7 mouse cellular contexts compared by ENCODE assay signal in the genomic region with DNA sequence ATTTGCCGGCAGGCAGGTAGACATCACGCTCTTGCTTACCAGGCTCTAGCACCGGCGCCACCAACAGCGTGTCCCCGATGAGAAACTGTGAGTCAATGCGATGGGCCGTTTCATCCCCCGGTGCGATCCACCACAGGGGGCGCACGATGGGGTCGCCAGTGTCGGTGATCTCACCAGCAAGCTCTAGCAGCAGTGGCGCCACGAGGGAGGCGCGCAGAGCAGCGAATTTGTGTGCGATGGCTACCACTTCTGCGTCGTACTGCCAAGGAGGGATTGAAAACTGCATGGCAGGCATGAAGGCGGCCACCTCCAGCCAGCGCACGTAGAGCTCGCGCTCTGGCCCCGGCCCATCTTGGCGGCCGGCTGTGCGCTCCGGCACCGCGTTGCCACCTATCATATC. TPM values are rescaled to one million over a fixed set of nuclear protein-coding genes. Genes with fewer than 3 reads are reported as not detected.
DNase-seq lines count a peak whose midpoint lies in the region; ATAC-seq lines count a peak whose summit lies in the region.

No protein-coding gene starts in this region.

- no peaks in the 10 kb centered on the region for H3K36me3 ChIP-seq in lung, embryonic 15.5 days
- peaks cover 5% of the 10 kb centered on the region; the same call in 1 of the 2 replicates for H3K36me3 ChIP-seq in embryonic facial prominence, embryonic 13.5 days
- no peaks in the 10 kb centered on the region for H3K36me3 ChIP-seq in hindbrain, embryonic 16.5 days (ENCODE audit: control insufficient read depth, insufficient read depth, low read length)
- 0 out of 2 replicates have a peak, but pooled peaks cover 6% of the 10 kb centered on the region for H3K36me3 ChIP-seq in midbrain, embryonic 13.5 days

- peaks cover 61% of the 10 kb centered on the region for H3K27me3 ChIP-seq in lung, embryonic 15.5 days
- H3K27me3 ChIP-seq in embryonic facial prominence, embryonic 13.5 days = peaks cover 74% of the 10 kb centered on the region
- H3K27me3 ChIP-seq in hindbrain, embryonic 16.5 days (replicated peaks; ENCODE audit: control insufficient read depth, insufficient read depth, low read length) = peaks cover 26% of the 10 kb centered on the region
- peaks cover 69% of the 10 kb centered on the region for H3K27me3 ChIP-seq in midbrain, embryonic 13.5 days

- H3K27ac ChIP-seq in lung, embryonic 15.5 days = no peak overlapping the region
- no peak overlapping the region for H3K27ac ChIP-seq in embryonic facial prominence, embryonic 13.5 days
- H3K27ac ChIP-seq in hindbrain, embryonic 16.5 days (ENCODE audit: low read depth, low read length) = no peak overlapping the region
- H3K27ac ChIP-seq in midbrain, embryonic 13.5 days = no peak overlapping the region

- no peak for ATAC-seq in lung, embryonic 15.5 days (ENCODE audit: borderline replicate concordance, extremely low read depth, low FRiP score, low TSS enrichment)
- no peak for ATAC-seq in embryonic facial prominence, embryonic 13.5 days (ENCODE audit: insufficient number of reproducible peaks, insufficient read depth, low FRiP score, low TSS enrichment, low read depth)
- 0 out of 2 replicates have a peak, but pooled peaks have one; percentile 18 for ATAC-seq in hindbrain, embryonic 16.5 days
- ATAC-seq in midbrain, embryonic 13.5 days = peak; percentile 32

- no peak overlapping the region for H3K9ac ChIP-seq in lung, embryonic 15.5 days
- H3K9ac ChIP-seq in embryonic facial prominence, embryonic 13.5 days = peak overlapping the region; percentile 46
- peak overlapping the region; percentile 49 for H3K9ac ChIP-seq in hindbrain, embryonic 16.5 days (ENCODE audit: low read depth, low read length)
- peak overlapping the region; percentile 48 for H3K9ac ChIP-seq in midbrain, embryonic 13.5 days (replicated peaks)

- H3K9me3 ChIP-seq in lung, embryonic 15.5 days = no peaks in the 10 kb centered on the region
- H3K9me3 ChIP-seq in embryonic facial prominence, embryonic 13.5 days = no peaks in the 10 kb centered on the region
- no peaks in the 10 kb centered on the region for H3K9me3 ChIP-seq in hindbrain, embryonic 16.5 days (ENCODE audit: control insufficient read depth, low read length)
- H3K9me3 ChIP-seq in midbrain, embryonic 13.5 days = no peaks in the 10 kb centered on the region

- peaks cover 20% of the 10 kb centered on the region for H3K4me1 ChIP-seq in lung, embryonic 15.5 days
- H3K4me1 ChIP-seq in embryonic facial prominence, embryonic 13.5 days = peaks cover 34% of the 10 kb centered on the region
- H3K4me1 ChIP-seq in hindbrain, embryonic 16.5 days (ENCODE audit: control insufficient read depth, insufficient read depth, low read depth, low read length) = peaks cover 21% of the 10 kb centered on the region
- peaks cover 35% of the 10 kb centered on the region for H3K4me1 ChIP-seq in midbrain, embryonic 13.5 days (replicated peaks)

- DNase-seq in lung, postnatal 36 days = no peak
- no peak for DNase-seq in adipocyte (ENCODE audit: low spot score)
- no peak for DNase-seq in gastrocnemius, adult 8-10 months (ENCODE audit: low spot score in 2 of 2)

- H3K4me2 ChIP-seq in lung, embryonic 15.5 days = peak overlapping the region; percentile 60
- peak overlapping the region; percentile 68 for H3K4me2 ChIP-seq in embryonic facial prominence, embryonic 13.5 days
- peak overlapping the region; percentile 61 for H3K4me2 ChIP-seq in hindbrain, embryonic 16.5 days (ENCODE audit: low read length)
- H3K4me2 ChIP-seq in midbrain, embryonic 13.5 days (replicated peaks) = peak overlapping the region; percentile 59

- 2% methylated on average over 34 of the region's 34 CpGs for WGBS in lung, embryonic 15.5 days
- 3% methylated on average over 34 of the region's 34 CpGs for WGBS in embryonic facial prominence, embryonic 13.5 days
- 4% methylated on average over 34 of the region's 34 CpGs for WGBS in hindbrain, embryonic 16.5 days
- WGBS in midbrain, embryonic 13.5 days = 3% methylated on average over 34 of the region's 34 CpGs

- peak overlapping the region; percentile 31 for H3K4me3 ChIP-seq in lung, embryonic 15.5 days
- H3K4me3 ChIP-seq in embryonic facial prominence, embryonic 13.5 days = peak overlapping the region; percentile 41
- peak overlapping the region; percentile 36 for H3K4me3 ChIP-seq in hindbrain, embryonic 16.5 days (ENCODE audit: low read length)
- peak overlapping the region; percentile 25 for H3K4me3 ChIP-seq in midbrain, embryonic 13.5 days (replicated peaks)

RNA-seq across cellular contexts. Expression of a gene that starts 5.3 kb away (rescaled TPM):
- 3.5 and 4.2 TPM in 2 replicates for polyA plus RNA-seq in lung, embryonic 15.5 days (2015; fragmentation: Nextera tagmentation; extraction: Ambion mirVana)
- polyA plus RNA-seq in embryonic facial prominence, embryonic 13.5 days (2015; fragmentation: Nextera tagmentation; extraction: Ambion mirVana) = 8.3 and 12.2 TPM in 2 replicates
- polyA plus RNA-seq in hindbrain, embryonic 16.5 days (2015; fragmentation: Nextera tagmentation; extraction: Ambion mirVana) = 18.4 and 19.5 TPM in 2 replicates
- polyA plus RNA-seq in midbrain, embryonic 13.5 days (2015; fragmentation: Nextera tagmentation; extraction: Ambion mirVana) = 5.5 and 5.7 TPM in 2 replicates
- total RNA-seq in gastrocnemius, adult 8-10 months (2022) = 100 to 1,000 TPM in 1 of 4 experiments, 10 to 100 TPM in 3; 65.9 to 101 (median 86.2) TPM

RNA-seq across cellular contexts. Expression of a gene that starts 19.6 kb away (rescaled TPM):
- polyA plus RNA-seq in lung, embryonic 15.5 days (2015; fragmentation: Nextera tagmentation; extraction: Ambion mirVana) = 6.4 and 7.3 TPM in 2 replicates
- 3.2 and 5.7 TPM in 2 replicates for polyA plus RNA-seq in embryonic facial prominence, embryonic 13.5 days (2015; fragmentation: Nextera tagmentation; extraction: Ambion mirVana)
- polyA plus RNA-seq in hindbrain, embryonic 16.5 days (2015; fragmentation: Nextera tagmentation; extraction: Ambion mirVana) = 17.9 and 21.7 TPM in 2 replicates
- 8.3 and 8.5 TPM in 2 replicates for polyA plus RNA-seq in midbrain, embryonic 13.5 days (2015; fragmentation: Nextera tagmentation; extraction: Ambion mirVana)
- total RNA-seq in gastrocnemius, adult 8-10 months (2022) = not detected

RNA-seq across cellular contexts. Expression of a gene that starts 32.6 kb away (rescaled TPM):
- 48.2 and 49.0 TPM in 2 replicates for polyA plus RNA-seq in lung, embryonic 15.5 days (2015; fragmentation: Nextera tagmentation; extraction: Ambion mirVana)
- 49.5 and 54.1 TPM in 2 replicates for polyA plus RNA-seq in embryonic facial prominence, embryonic 13.5 days (2015; fragmentation: Nextera tagmentation; extraction: Ambion mirVana)
- 74.1 and 76.8 TPM in 2 replicates for polyA plus RNA-seq in hindbrain, embryonic 16.5 days (2015; fragmentation: Nextera tagmentation; extraction: Ambion mirVana)
- 62.0 and 62.7 TPM in 2 replicates for polyA plus RNA-seq in midbrain, embryonic 13.5 days (2015; fragmentation: Nextera tagmentation; extraction: Ambion mirVana)
- total RNA-seq in gastrocnemius, adult 8-10 months (2022) = 10 to 100 TPM; 23.9 to 32.6 (median 27.9) TPM

RNA-seq across cellular contexts. Expression of a gene that starts 32.9 kb away (rescaled TPM):
- 8.2 and 8.3 TPM in 2 replicates for polyA plus RNA-seq in lung, embryonic 15.5 days (2015; fragmentation: Nextera tagmentation; extraction: Ambion mirVana)
- 7.6 and 9.6 TPM in 2 replicates for polyA plus RNA-seq in embryonic facial prominence, embryonic 13.5 days (2015; fragmentation: Nextera tagmentation; extraction: Ambion mirVana)
- polyA plus RNA-seq in hindbrain, embryonic 16.5 days (2015; fragmentation: Nextera tagmentation; extraction: Ambion mirVana) = 2.4 and 2.8 TPM in 2 replicates
- 5.2 and 6.3 TPM in 2 replicates for polyA plus RNA-seq in midbrain, embryonic 13.5 days (2015; fragmentation: Nextera tagmentation; extraction: Ambion mirVana)
- total RNA-seq in gastrocnemius, adult 8-10 months (2022) = under 1 TPM; 0.12 to 0.36 (median 0.15) TPM

Comparison
In these comparisons a context has a peak if more than half of its experiments do, and no peak if none do; other contexts are left out.
1. ATAC-seq: peak in hindbrain, embryonic 16.5 days (single experiment) and midbrain, embryonic 13.5 days (single experiment); none in lung, embryonic 15.5 days (single experiment) and embryonic facial prominence, embryonic 13.5 days (single experiment).
2. Peak in every context shown above with its lines, with median percentiles within 50 percentile points of each other: H3K4me2 ChIP-seq and H3K4me3 ChIP-seq.